Mouse (Mus musculus) liver, postnatal 0 days (tissue): ENCODE results near the gene Mcm8.

Experiments
- CTCF ChIP-seq: sonication (generic); IDR thresholded peaks from 2 replicates; pipeline ENCODE4 v1.5.1; 2016; ENCODE audit warnings: antibody characterized with exemption, low read depth
- EP300 ChIP-seq: IDR thresholded peaks from 2 replicates; pipeline ENCODE4 v1.6.1; 2016; ENCODE audit warnings: antibody characterized with exemption, low read depth, mild to moderate bottlenecking

DNA sequence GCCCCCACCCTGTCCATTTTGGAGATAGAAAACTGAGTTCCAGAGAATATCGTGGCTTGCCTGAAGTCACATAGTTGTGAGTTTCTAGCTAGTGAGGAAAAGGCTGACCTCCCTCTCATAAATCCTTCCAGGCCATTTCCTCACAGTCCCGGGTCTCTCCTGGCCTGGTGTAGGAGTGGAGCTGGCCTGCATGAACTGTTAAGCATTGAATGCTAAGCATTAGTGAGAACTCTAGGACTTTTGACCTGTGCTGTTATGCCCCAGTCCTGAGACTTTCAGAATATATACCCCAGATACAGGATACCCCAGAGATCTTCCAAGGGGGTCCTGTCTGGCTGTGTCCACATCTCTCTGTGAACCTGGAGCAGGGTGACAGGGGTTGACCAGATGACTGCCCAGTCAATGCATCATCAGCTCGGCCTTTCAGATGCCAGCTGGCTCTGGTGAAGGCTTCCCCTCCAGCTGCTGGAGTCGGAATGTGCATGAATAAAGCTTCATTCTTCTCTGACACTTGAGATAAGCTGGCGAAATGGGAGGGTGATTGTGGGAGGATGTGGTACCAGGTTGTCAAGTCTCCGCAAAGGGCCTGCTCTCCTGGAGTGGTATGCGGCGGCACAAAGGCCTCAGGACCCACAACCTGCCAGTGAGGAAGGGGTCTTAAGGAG, 68.5 kb downstream of the Mcm8 start:
- TF ChIP-seq CTCF, result no peak
- TF ChIP-seq EP300, result no peak
